Mouse (Mus musculus) megakaryocyte, embryonic 14.5 days (primary cell): ENCODE data around the gene Pkmyt1.

ENCODE experiments used
- FLI1 ChIP-seq: IDR thresholded peaks from 2 replicates; pipeline ENCODE4 v1.6.1; 2012; ENCODE audit warnings: low read length, inconsistent platforms, mixed read lengths
- GATA1 ChIP-seq: IDR thresholded peaks from 3 replicates; pipeline ENCODE4 v1.6.1; 2012; ENCODE audit warnings: mixed read lengths, low read length, inconsistent platforms, borderline replicate concordance

DNA sequence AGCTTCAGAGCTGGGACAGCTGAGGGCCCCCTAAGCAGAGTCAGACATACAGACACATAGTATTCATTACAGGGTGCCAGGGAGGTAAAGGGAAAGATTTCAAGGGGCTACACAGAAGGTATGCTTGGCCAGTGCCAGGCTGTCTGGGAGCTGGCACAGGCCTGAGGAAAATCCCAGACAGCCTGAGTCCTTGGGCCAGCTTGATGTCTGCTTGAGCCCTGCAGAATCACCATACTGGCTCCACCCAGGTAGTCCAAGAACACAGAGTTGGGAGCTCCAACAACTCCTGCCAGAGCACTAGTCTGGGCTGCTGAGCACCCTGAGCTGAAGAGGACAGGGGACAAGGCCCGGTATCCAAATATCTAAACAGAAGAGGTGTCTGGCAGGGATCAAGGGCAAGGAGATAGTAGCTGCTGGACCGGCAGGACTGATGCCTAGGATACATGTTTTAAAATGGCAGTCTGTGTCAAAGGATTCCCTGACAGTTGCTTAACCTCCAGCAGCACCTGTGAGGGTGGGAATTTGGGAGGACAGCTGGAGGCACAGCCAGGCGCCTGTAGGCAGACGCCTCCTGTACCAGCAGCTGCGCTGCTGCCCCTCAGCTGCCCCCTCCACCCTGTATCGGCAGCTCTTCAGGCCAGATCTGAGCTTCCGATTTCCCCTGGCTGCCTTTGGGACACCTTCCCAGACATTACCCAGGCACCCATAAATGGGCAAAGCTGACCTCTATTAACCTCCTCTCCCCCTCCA, 3.6 kb upstream of the Pkmyt1 start, which contains the start of gene 1520401A03Rik:
- no peak for TF ChIP-seq GATA1
- no peak for TF ChIP-seq FLI1
